Mouse (Mus musculus) brain, embryonic 14.5 days (tissue): ENCODE results near the gene Araf.

Source experiments
- CTCF ChIP-seq: fragments of 200-500 bp; IDR thresholded peaks from 2 replicates; pipeline ENCODE4 v1.5.1; 2012; ENCODE audit warnings: inconsistent platforms, mild to moderate bottlenecking, moderate library complexity, borderline replicate concordance; ENCODE audit not compliant: insufficient read depth, insufficient read length; ENCODE audit errors: extremely low read depth
- POLR2A ChIP-seq: fragments of 200-500 bp; IDR thresholded peaks from 2 replicates; pipeline ENCODE4 v1.6.1; 2012; ENCODE audit warnings: mild to moderate bottlenecking, inconsistent platforms, borderline replicate concordance; ENCODE audit not compliant: poor library complexity, insufficient read depth, insufficient read length, severe bottlenecking; ENCODE audit errors: extremely low read depth

GRCm38 (mm10) chrX:20777619-20778018, 20.0 kb upstream of the Araf start:
- no peak for TF ChIP-seq CTCF
- TF ChIP-seq POLR2A: no peak
